Mouse (Mus musculus) forebrain, embryonic 14.5 days (tissue): ENCODE measurements around the gene Fgfr2. TPM values are rescaled to one million over a fixed set of nuclear protein-coding genes. Genes with fewer than 3 reads are reported as not detected.
A peak's percentile ranks its signal among the peaks of the same experiment; 100 is the strongest.

ENCODE experiments used
- ATAC-seq: fragments of 200-750 bp; cut with Nextera tagmentation; 2 replicates; pipeline ENCODE4 v1.8.0; 2017; ENCODE audit warnings: mild to moderate bottlenecking, moderate library complexity
- DNase-seq: peaks from one replicate; pipeline ENCODE4 v3.0.0-alpha.2; 2015; ENCODE audit warnings: low spot score
- H3K27ac ChIP-seq: fragments of 300-500 bp; sonication (generic); 2 replicates; pipeline ENCODE4 v1.5.1; 2014; ENCODE audit warnings: low read depth, mild to moderate bottlenecking, control low read depth, low read length, moderate library complexity
- H3K27me3 ChIP-seq: fragments of 300-500 bp; sonication (generic); replicated peaks from 2 replicates; pipeline ENCODE4 v1.6.1; 2014; ENCODE audit warnings: low read length, control low read depth, mixed read lengths; ENCODE audit not compliant: control insufficient read depth, insufficient read depth
- H3K36me3 ChIP-seq: fragments of 300-500 bp; sonication (generic); 2 replicates; pipeline ENCODE4 v1.6.1; 2014; ENCODE audit warnings: low read length, control low read depth; ENCODE audit not compliant: control insufficient read depth, insufficient read depth
- H3K4me1 ChIP-seq: fragments of 300-500 bp; sonication (generic); 2 replicates; pipeline ENCODE4 v1.6.1; 2014; ENCODE audit warnings: antibody characterized with exemption, low read length, control low read depth; ENCODE audit not compliant: control insufficient read depth, insufficient read depth
- H3K4me2 ChIP-seq: fragments of 300-500 bp; sonication (generic); 2 replicates; pipeline ENCODE4 v1.6.1; 2014; ENCODE audit warnings: mild to moderate bottlenecking, control low read depth, low read length
- H3K4me3 ChIP-seq: fragments of 300-500 bp; sonication (generic); 2 replicates; pipeline ENCODE4 v1.5.1; 2014; ENCODE audit warnings: low read depth, low read length, control low read depth
- H3K9ac ChIP-seq: fragments of 300-500 bp; sonication (generic); 2 replicates; pipeline ENCODE4 v1.6.1; 2014; ENCODE audit warnings: mild to moderate bottlenecking, low read length, control low read depth, moderate library complexity
- H3K9me3 ChIP-seq: fragments of 300-500 bp; sonication (generic); replicated peaks from 2 replicates; pipeline ENCODE4 v1.6.1; 2016; ENCODE audit warnings: low read length, control low read depth, mixed read lengths; ENCODE audit not compliant: control insufficient read depth
- WGBS: fragments of 180-500 bp; shearing (Covaris S2); extraction: QIAGEN DNeasy Blood & Tissue Kit; methylation state at CpG from one replicate; pipeline ENCODE4 v1.1.7; 2014; 5-methylcytosine and 5-hydroxymethylcytosine counted together
- polyA plus RNA-seq: library from polyadenylated mRNA; unstranded; fragments of >200 nt; fragmentation: Nextera tagmentation; extraction: Ambion mirVana; gene quantifications from 2 replicates; pipeline ENCODE4 v1.2.1, GENCODE M21; 2014

Fgfr2 gene
- polyA plus RNA-seq, 1 experiment from 2014 or later: 35.9 TPM

DNA sequence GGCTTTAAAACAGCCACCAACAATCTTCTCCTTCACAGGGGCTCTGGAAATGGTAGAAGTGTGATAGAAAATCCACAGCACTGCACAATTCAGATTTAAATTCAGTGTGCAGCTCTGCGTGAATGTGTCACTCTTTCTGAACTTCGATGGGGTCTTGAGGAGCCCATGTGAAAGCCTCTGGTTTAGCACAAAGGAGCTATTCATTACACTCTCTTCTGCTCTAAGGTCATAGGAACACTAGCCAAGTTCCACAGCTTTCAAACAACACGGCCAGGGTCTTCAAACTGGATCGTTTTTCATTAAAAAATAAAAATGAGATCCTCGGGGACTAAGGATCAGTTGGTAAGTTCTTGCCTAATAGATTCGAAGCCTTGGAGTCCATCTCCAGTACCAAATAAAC, 549.9 kb downstream of the Fgfr2 start:
- H3K9ac ChIP-seq: no peak overlapping the region
- no peaks in the 10 kb centered on the region for H3K9me3 ChIP-seq
- peak; percentile 65 for DNase-seq
- no peak overlapping the region for H3K4me3 ChIP-seq
- H3K4me2 ChIP-seq: peak overlapping the region; percentile 30; the same call in 1 of the 2 replicates
- no peaks in the 10 kb centered on the region; the same call in 1 of the 2 replicates for H3K36me3 ChIP-seq
- no peak for ATAC-seq
- peaks cover 17% of the 10 kb centered on the region; the same call in 1 of the 2 replicates for H3K4me1 ChIP-seq
- WGBS: 14% methylated on average over 6 of the region's 6 CpGs
- no peaks in the 10 kb centered on the region for H3K27me3 ChIP-seq
- H3K27ac ChIP-seq: peak overlapping the region; percentile 59; the same call in 1 of the 2 replicates

DNA sequence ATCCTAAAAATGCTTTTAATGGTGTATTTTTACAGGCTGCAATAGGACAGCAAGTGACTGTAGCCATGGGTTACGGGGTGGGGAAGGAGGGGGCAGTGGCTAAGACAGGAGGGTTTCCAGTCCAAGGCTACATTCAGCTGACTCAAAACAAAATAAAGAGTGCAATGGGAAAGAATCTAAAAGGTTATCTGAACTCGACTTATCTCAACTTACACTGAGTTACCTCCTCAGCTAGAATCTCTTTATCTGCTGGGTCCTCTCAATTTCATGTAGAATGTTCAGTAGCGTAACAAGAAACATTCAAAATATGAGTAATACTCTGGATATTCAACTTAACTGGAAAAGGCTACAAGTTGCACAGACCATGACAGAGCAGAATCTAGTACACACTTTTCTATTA, 550.4 kb downstream of the Fgfr2 start:
- WGBS: 61% methylated on average over 3 of the region's 3 CpGs
- DNase-seq (no peak), ATAC-seq (no peak)
- Histone ChIP-seq H3K9ac (no peak overlapping the region), H3K36me3 (no peaks in the 10 kb centered on the region; the same call in none of the 2 replicates), H3K4me1 (peaks cover 17% of the 10 kb centered on the region; the same call in 1 of the 2 replicates), H3K4me3 (no peak overlapping the region), H3K27ac (0 out of 2 replicates have a peak overlapping the region, but pooled peaks have one; percentile 59), H3K27me3 (no peaks in the 10 kb centered on the region), H3K9me3 (no peaks in the 10 kb centered on the region), H3K4me2 (peak overlapping the region; percentile 30; the same call in 1 of the 2 replicates)

DNA sequence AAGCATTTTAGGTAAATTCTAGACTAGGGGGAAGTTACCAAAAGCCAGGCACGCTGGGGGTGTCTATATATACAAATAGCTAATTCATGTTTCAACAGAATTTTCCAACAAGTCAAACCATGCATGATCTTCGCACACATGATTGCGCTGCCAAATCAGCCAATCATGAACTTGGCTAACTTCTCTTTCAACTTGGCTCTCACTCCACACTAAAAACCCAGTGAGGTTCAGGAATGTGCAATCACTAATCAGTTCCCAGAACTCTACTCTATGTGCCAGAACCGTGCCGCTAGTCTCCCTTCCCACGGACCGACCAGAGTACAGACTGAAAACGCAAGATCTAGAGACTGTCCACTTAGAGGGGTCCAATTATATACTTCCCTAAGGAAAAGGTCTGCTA, 551.7 kb downstream of the Fgfr2 start:
- H3K9me3 ChIP-seq: no peaks in the 10 kb centered on the region
- no peak overlapping the region for H3K9ac ChIP-seq
- ATAC-seq: no peak
- no peaks in the 10 kb centered on the region for H3K27me3 ChIP-seq
- H3K4me3 ChIP-seq: no peak overlapping the region
- DNase-seq: peak; percentile 63
- 56% methylated on average over 8 of the region's 8 CpGs for WGBS
- H3K4me2 ChIP-seq: peak overlapping the region; percentile 30; the same call in 1 of the 2 replicates
- peaks cover 17% of the 10 kb centered on the region; the same call in 1 of the 2 replicates for H3K4me1 ChIP-seq
- peaks cover 5% of the 10 kb centered on the region for H3K36me3 ChIP-seq
- peak overlapping the region; percentile 45; the same call in 1 of the 2 replicates for H3K27ac ChIP-seq

DNA sequence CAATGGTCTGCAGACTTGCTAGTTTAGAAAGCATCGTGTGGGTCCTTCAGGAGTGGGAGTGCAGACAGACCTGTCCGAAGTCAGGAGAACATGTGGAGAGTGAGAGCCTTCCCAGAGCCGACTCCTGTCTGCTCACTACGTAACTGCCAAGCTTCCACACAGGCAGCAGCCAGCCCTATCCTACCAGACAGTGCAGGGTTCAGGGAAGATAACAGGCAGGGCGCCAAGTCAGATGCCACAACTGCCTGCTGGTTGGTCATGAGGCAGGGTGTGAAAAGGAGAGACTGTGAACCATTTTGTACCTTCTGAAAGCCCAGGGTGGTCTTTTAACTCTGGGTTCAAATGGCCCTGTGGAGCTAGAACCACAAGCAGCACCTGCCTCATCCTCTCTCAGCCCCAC, 553.1 kb downstream of the Fgfr2 start:
- peaks cover 8% of the 10 kb centered on the region for H3K36me3 ChIP-seq
- no peak overlapping the region for H3K27ac ChIP-seq
- H3K4me2 ChIP-seq: no peak overlapping the region
- 81% methylated on average over 5 of the region's 5 CpGs for WGBS
- no peaks in the 10 kb centered on the region for H3K27me3 ChIP-seq
- H3K4me3 ChIP-seq: no peak overlapping the region
- DNase-seq (no peak), ATAC-seq (no peak)
- no peak overlapping the region for H3K9ac ChIP-seq
- peaks cover 17% of the 10 kb centered on the region; the same call in 1 of the 2 replicates for H3K4me1 ChIP-seq
- no peaks in the 10 kb centered on the region for H3K9me3 ChIP-seq

DNA sequence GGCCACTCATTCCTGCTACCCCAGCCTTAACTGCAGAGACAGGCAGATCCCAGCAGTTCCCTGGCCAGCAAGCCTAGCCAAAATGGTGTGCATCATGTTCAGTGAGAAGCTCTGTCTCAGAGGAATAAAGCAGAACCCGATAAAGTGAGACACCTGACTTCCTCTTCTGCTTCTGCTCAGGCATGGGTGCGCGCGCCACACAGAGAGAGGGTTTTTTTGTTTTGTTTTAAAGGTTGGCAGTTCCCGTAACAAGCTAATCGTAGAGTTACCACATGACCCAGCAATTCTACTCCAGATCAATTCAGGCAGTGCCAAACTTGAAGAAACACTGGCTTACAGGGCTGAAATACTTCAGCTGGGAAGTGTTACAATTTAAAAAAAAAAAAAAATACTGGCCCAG, 554.3 kb downstream of the Fgfr2 start:
- H3K9me3 ChIP-seq: no peaks in the 10 kb centered on the region
- 74% methylated on average over 6 of the region's 6 CpGs for WGBS
- no peak overlapping the region for H3K27ac ChIP-seq
- DNase-seq: no peak
- H3K4me2 ChIP-seq: no peak overlapping the region
- H3K36me3 ChIP-seq: peaks cover 15% of the 10 kb centered on the region
- H3K4me1 ChIP-seq: peaks cover 12% of the 10 kb centered on the region; the same call in 1 of the 2 replicates
- no peaks in the 10 kb centered on the region for H3K27me3 ChIP-seq
- no peak for ATAC-seq
- H3K9ac ChIP-seq: no peak overlapping the region
- H3K4me3 ChIP-seq: no peak overlapping the region

DNA sequence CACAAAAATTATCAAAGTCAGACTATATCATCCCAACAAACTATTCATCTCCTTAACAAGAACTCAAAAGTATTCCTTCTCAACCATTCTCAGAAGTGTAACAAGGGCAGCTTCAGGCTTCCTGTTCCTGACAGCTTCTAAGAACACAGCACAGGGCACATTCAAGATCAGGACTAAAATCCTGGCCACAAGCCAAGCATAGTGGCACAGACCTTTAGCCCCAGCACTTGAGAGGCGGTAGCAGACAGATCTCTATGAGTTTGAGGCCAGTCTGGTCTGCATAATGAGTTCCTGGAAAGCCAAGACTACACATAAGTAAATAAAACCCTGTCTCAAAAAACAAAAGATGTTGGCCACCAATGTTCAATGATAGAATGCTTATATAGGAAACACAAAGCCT, 557.3 kb downstream of the Fgfr2 start:
- H3K9me3 ChIP-seq: no peaks in the 10 kb centered on the region
- H3K4me2 ChIP-seq: no peak overlapping the region
- H3K4me1 ChIP-seq: no peaks in the 10 kb centered on the region
- no peak overlapping the region for H3K9ac ChIP-seq
- H3K4me3 ChIP-seq: no peak overlapping the region
- DNase-seq (no peak), ATAC-seq (no peak)
- WGBS: 21% methylated on average over 1 of the region's 1 CpGs
- H3K36me3 ChIP-seq: peaks cover 45% of the 10 kb centered on the region
- no peaks in the 10 kb centered on the region for H3K27me3 ChIP-seq
- no peak overlapping the region for H3K27ac ChIP-seq

DNA sequence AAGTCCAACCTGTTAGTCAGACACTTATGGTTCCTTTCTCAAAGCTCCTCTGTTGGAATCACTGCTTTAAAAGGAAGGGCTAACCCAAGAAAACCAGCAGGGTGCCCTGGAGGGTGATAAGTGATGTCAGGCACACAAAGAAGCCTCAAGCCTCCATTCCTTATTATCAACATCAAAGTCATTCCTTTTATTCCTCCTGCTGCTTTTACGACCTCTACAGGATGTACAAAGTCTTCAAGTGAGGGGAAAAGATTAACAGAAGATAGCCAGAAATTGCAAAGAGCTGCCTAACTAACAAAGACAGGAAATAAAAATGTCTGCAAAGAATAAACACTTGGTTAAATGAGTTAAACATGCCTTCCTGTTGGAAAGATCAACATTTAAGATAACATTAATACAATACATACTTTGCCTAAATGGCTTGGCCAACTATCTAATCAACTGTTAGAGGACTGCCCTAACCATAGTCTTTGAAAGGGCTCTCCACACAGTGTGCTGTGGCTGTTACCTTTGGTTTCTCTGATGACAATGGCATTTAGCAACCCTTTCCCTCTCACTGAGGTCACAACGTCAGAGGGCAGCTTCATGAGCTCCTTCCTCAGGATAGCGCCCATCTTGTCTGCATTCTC, 563.9 kb downstream of the Fgfr2 start:
- peaks cover 67% of the 10 kb centered on the region for H3K36me3 ChIP-seq
- no peaks in the 10 kb centered on the region for H3K4me1 ChIP-seq
- H3K27me3 ChIP-seq: no peaks in the 10 kb centered on the region
- DNase-seq (no peak), ATAC-seq (no peak)
- no peak overlapping the region for H3K4me3 ChIP-seq
- no peak overlapping the region for H3K9ac ChIP-seq
- H3K4me2 ChIP-seq: no peak overlapping the region
- H3K27ac ChIP-seq: no peak overlapping the region
- 78% methylated on average over 3 of the region's 3 CpGs for WGBS
- H3K9me3 ChIP-seq: no peaks in the 10 kb centered on the region

DNA sequence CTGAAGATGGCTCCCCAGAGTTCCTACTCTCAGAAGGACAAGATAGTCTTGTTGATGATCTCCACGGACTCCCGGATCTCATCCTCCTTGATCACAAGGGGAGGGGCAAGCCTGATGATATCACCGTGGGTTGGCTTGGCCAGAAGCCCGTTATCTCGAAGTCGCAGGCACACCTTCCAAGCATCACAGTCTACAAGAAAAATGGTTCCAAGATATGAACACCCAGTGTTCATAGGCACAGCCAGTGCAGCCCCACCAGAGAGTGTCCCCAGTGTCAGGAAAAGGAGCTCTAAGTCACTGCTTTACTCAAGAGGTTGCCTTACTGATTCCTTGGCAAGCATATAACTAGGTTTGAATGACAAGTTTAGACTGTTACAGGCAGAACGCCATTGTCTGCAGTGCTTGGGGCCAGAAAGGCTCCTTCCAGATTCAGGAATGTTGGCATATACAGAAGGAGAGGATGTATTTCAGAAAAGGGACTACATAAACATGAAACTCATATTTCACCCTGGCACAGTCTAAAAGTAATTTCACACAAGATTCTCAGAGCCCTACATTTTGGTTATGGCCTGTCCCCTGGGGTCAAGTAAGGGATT, 564.9 kb downstream of the Fgfr2 start:
- no peak for DNase-seq
- Histone ChIP-seq H3K36me3 (peaks cover 57% of the 10 kb centered on the region), H3K27ac (no peak overlapping the region), H3K27me3 (no peaks in the 10 kb centered on the region), H3K9me3 (no peaks in the 10 kb centered on the region), H3K9ac (no peak overlapping the region), H3K4me1 (no peaks in the 10 kb centered on the region), H3K4me2 (no peak overlapping the region), H3K4me3 (no peak overlapping the region)
- ATAC-seq: no peak
- WGBS: 89% methylated on average over 7 of the region's 7 CpGs

DNA sequence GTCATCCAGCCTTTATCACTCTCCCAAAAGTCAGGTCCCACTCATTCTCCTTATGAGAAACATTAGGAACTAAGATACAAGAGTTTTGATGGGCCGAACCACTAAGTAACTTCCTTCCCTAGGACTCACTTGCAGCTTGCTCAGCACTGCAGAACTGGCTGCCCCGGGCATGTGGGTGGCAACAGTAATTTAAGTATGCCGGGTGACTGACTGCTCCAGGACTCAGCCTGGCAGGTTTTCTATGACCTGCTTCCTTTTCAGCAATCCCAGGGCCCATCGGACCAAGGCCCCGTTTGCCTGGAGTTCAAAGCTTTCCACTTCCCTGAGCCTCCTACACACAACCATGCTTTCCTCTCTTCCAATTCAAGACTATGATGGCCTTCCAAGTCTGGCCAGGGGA, 566.6 kb downstream of the Fgfr2 start:
- Histone ChIP-seq H3K27ac (no peak overlapping the region), H3K36me3 (peaks cover 41% of the 10 kb centered on the region), H3K4me3 (no peak overlapping the region), H3K9ac (no peak overlapping the region), H3K4me1 (no peaks in the 10 kb centered on the region), H3K9me3 (no peaks in the 10 kb centered on the region), H3K27me3 (no peaks in the 10 kb centered on the region), H3K4me2 (no peak overlapping the region)
- DNase-seq (no peak), ATAC-seq (no peak)
- WGBS: 85% methylated on average over 5 of the region's 5 CpGs
